Mouse (Mus musculus) frontal cortex, postnatal 14 days (tissue): ENCODE results near the gene Gm10058.
"Not testable (repeated sequence)": the region's sequence is repeated elsewhere in the genome, so short reads cannot be mapped to it uniquely, and the experiment has no call there.

Source experiments
- DNase-seq, 2 experiments: peaks; one replicate each; pipeline ENCODE4 v3.0.0; 2022; ENCODE audit warnings: low spot score in 2 of 2

Gene Gm10058

DNA sequence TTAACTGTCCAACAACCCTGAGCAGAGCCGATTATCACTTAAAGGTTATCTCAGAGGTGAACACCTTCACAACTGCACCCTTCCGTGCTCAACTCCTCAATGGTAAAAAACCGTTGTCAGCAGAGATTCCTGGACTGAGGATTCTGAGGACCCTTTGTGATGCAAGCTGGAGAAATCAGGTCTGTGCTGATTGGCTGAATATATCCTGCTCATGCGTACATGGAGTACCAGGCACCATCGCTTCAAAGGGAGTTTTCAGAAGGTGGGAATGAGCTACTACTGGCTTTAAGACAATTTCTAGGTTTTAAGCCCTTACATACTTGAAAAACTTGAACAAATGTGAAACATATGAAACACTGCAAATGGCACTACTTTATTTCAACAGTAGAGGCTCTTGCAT, at the start of gene Gm10058:
Gene Gm10058 (minus strand): TSS at position 101 of the 400 bp plus-strand sequence.
- DNase-seq: not testable (repeated sequence)
